Comparison of ENCODE assay signal across 12 mouse cellular contexts in genomic region chr5:64992540-64992939, GRCm38 (mm10). TPM values are rescaled to one million over a fixed set of nuclear protein-coding genes. Genes with fewer than 3 reads are reported as not detected.
DNase-seq lines count a peak whose midpoint lies in the region; ATAC-seq and TF ChIP-seq lines count a peak whose summit lies in the region.
"Had no signal": no experiment of that assay in that cellular context is flagged by ENCODE, and none has a peak within 500 bp of the region (broad histone marks: within the 10 kb centered on the region; RNA-seq: fewer than 3 reads in every experiment).

No protein-coding gene starts in this region.

- H3K79me2 ChIP-seq in heart, adult 2 months (replicated peaks; ENCODE audit: control insufficient read depth, insufficient read depth, low read length), result no peaks in the 10 kb centered on the region

- intact Hi-C loops in heart, adult 2 months (cut with DNase I), result no loop called here

- H3K4me3 ChIP-seq in heart, adult 2 months, result no peak overlapping the region
- no peak overlapping the region for H3K4me3 ChIP-seq in heart, embryonic 11.5 days (ENCODE audit: low read depth, low read length)
- no peak overlapping the region for H3K4me3 ChIP-seq in embryonic fibroblast, embryonic 13.5 days (ENCODE audit: insufficient read depth, low read length)
- H3K4me3 ChIP-seq in hindbrain, embryonic 11.5 days (ENCODE audit: low read depth, low read length), result no peak overlapping the region
- H3K4me3 ChIP-seq: hindbrain, embryonic 10.5 days; stomach, embryonic 15.5 days had no signal

- no peak overlapping the region for H3K27ac ChIP-seq in heart, adult 2 months
- H3K27ac ChIP-seq in heart, embryonic 11.5 days (ENCODE audit: low read depth, low read length), result no peak overlapping the region
- H3K27ac ChIP-seq in embryonic fibroblast, embryonic 13.5 days (ENCODE audit: insufficient read depth, low read length), result peak overlapping the region; percentile 48; the same call in 1 of the 2 replicates
- no peak overlapping the region for H3K27ac ChIP-seq in hindbrain, embryonic 11.5 days (ENCODE audit: low read depth, low read length)
- H3K27ac ChIP-seq: hindbrain, embryonic 10.5 days; stomach, embryonic 15.5 days had no signal

- no peaks in the 10 kb centered on the region; the same call in none of the 2 replicates for H3K4me1 ChIP-seq in heart, adult 2 months (ENCODE audit: control insufficient read depth, insufficient read depth, low read length)
- H3K4me1 ChIP-seq in heart, embryonic 11.5 days (ENCODE audit: control insufficient read depth, insufficient read depth, low read length), result peaks cover 6% of the 10 kb centered on the region
- H3K4me1 ChIP-seq in embryonic fibroblast, embryonic 13.5 days (ENCODE audit: control insufficient read depth, insufficient read depth, low read length), result 0 out of 2 replicates have a peak, but pooled peaks cover 3% of the 10 kb centered on the region
- H3K4me1 ChIP-seq in hindbrain, embryonic 11.5 days (replicated peaks; ENCODE audit: control insufficient read depth, insufficient read depth, low read length), result no peaks in the 10 kb centered on the region
- H3K4me1 ChIP-seq: hindbrain, embryonic 10.5 days; stomach, embryonic 15.5 days had no signal

- H3K9ac ChIP-seq in heart, adult 2 months (ENCODE audit: low read depth, low read length), result no peak overlapping the region
- no peak overlapping the region for H3K9ac ChIP-seq in heart, embryonic 11.5 days (ENCODE audit: low read depth, low read length)
- H3K9ac ChIP-seq in hindbrain, embryonic 11.5 days (ENCODE audit: low read depth, low read length), result no peak overlapping the region
- H3K9ac ChIP-seq: stomach, embryonic 15.5 days had no signal

- no peak for TF ChIP-seq EP300 in heart, adult 2 months (IDR thresholded peaks at IDR 0.05; ENCODE audit: insufficient read depth, low read depth, low read length)

- no peaks in the 10 kb centered on the region; the same call in none of the 2 replicates for H3K36me3 ChIP-seq in heart, adult 2 months (ENCODE audit: control insufficient read depth, insufficient read depth, low read length)
- peaks cover 15% of the 10 kb centered on the region for H3K36me3 ChIP-seq in heart, embryonic 11.5 days (ENCODE audit: control insufficient read depth, insufficient read depth, low read length)
- H3K36me3 ChIP-seq in hindbrain, embryonic 11.5 days (ENCODE audit: control insufficient read depth, insufficient read depth, low read length), result no peaks in the 10 kb centered on the region
- H3K36me3 ChIP-seq: hindbrain, embryonic 10.5 days had no signal

- DNase-seq in heart, adult 2 months, result no peak
- peak; percentile 31 for DNase-seq in retina, postnatal 1 day
- no peak for DNase-seq in retina, embryonic 14.5 days (ENCODE audit: low spot score)
- DNase-seq in embryo, embryonic 11 days, result no peak
- DNase-seq in cerebellum, postnatal 25 days, result no peak
- DNase-seq in hindbrain, embryonic 11.5 days (ENCODE audit: low spot score), result no peak
- DNase-seq: lung, adult 2 months had no signal

- 46% methylated on average over 8 of the region's 8 CpGs for WGBS in heart, adult 2 months
- WGBS in heart, embryonic 11.5 days (ENCODE audit: insufficient replicate concordance), result 45% methylated on average over 8 of the region's 8 CpGs
- 72% methylated on average over 8 of the region's 8 CpGs for WGBS in hindbrain, embryonic 11.5 days

- TF ChIP-seq POLR2A in heart, adult 2 months (IDR thresholded peaks at IDR 0.05; ENCODE audit: insufficient read depth, low read depth, low read length), result no peak
- no peak for TF ChIP-seq POLR2A in embryonic fibroblast, embryonic 13.5 days (IDR thresholded peaks at IDR 0.05; ENCODE audit: low read depth, low read length)

- ATAC-seq in heart, embryonic 11.5 days (replicated peaks; ENCODE audit: insufficient number of reproducible peaks, low FRiP score, low TSS enrichment), result no peak
- ATAC-seq in hindbrain, embryonic 11.5 days (ENCODE audit: low FRiP score), result no peak

- H3K9me3 ChIP-seq in heart, embryonic 11.5 days (replicated peaks; ENCODE audit: control insufficient read depth, low read length), result no peaks in the 10 kb centered on the region
- H3K9me3 ChIP-seq in hindbrain, embryonic 11.5 days (ENCODE audit: control insufficient read depth, low read length), result no peaks in the 10 kb centered on the region
- H3K9me3 ChIP-seq: hindbrain, embryonic 10.5 days; stomach, embryonic 15.5 days had no signal

- H3K4me2 ChIP-seq in heart, embryonic 11.5 days, result no peak overlapping the region
- H3K4me2 ChIP-seq in hindbrain, embryonic 11.5 days (replicated peaks; ENCODE audit: low read depth, low read length), result no peak overlapping the region
- H3K4me2 ChIP-seq: stomach, embryonic 15.5 days had no signal

- TF ChIP-seq CTCF in heart, adult 2 months (IDR thresholded peaks at IDR 0.05), result peak; percentile 35
- TF ChIP-seq CTCF in embryonic fibroblast, embryonic 13.5 days (IDR thresholded peaks at IDR 0.05; ENCODE audit: borderline replicate concordance, insufficient read depth, low read length), result no peak

- H3K27me3 ChIP-seq in heart, adult 2 months (ENCODE audit: control insufficient read depth, insufficient read depth, low read length), result no peaks in the 10 kb centered on the region
- no peaks in the 10 kb centered on the region for H3K27me3 ChIP-seq in heart, embryonic 11.5 days (ENCODE audit: control insufficient read depth, insufficient read depth, low read length)
- no peaks in the 10 kb centered on the region for H3K27me3 ChIP-seq in hindbrain, embryonic 11.5 days (ENCODE audit: control insufficient read depth, insufficient read depth, low read length)
- H3K27me3 ChIP-seq: stomach, embryonic 15.5 days had no signal

RNA-seq across cellular contexts. Expression of gene Fam114a1, which starts 22.7 kb away (rescaled TPM):
- 10 to 100 TPM; 13.3 to 16.7 TPM for total RNA-seq in heart, adult 2 months (2021)
- polyA plus RNA-seq in heart, adult 2 months (2012; rRNA removed), result 10.7 and 23.9 TPM in 2 replicates
- polyA plus RNA-seq in heart, embryonic 11.5 days (2014; fragmentation: Nextera tagmentation; extraction: Ambion mirVana), result 36.4 and 38.9 TPM in 2 replicates
- polyA plus RNA-seq in embryonic fibroblast, embryonic 13.5 days (2011; ENCODE audit: insufficient read length, low read depth, missing spikeins), result 153 and 177 TPM in 2 replicates
- 18.0 and 21.8 TPM in 2 replicates for polyA plus RNA-seq in hindbrain, embryonic 11.5 days (2014; fragmentation: Nextera tagmentation; extraction: Ambion mirVana)
- total RNA-seq: MEL had no signal

RNA-seq across cellular contexts. Expression of gene Tlr6, which starts 32.6 kb away (rescaled TPM):
- total RNA-seq in heart, adult 2 months (2021), result under 1 TPM; 0.52 to 0.96 TPM
- polyA plus RNA-seq in heart, adult 2 months (2012; rRNA removed), result 0.21 and 0.64 TPM in 2 replicates
- polyA plus RNA-seq in heart, embryonic 11.5 days (2014; fragmentation: Nextera tagmentation; extraction: Ambion mirVana), result 0.38 and 0.76 TPM in 2 replicates
- 2.3 and 2.8 TPM in 2 replicates for polyA plus RNA-seq in embryonic fibroblast, embryonic 13.5 days (2011; ENCODE audit: insufficient read length, low read depth, missing spikeins)
- 0.77 and 1.1 TPM in 2 replicates for polyA plus RNA-seq in hindbrain, embryonic 11.5 days (2014; fragmentation: Nextera tagmentation; extraction: Ambion mirVana)

RNA-seq across cellular contexts. Expression of gene Tlr1, which starts 59.2 kb away (rescaled TPM):
- under 1 TPM; 0.32 to 0.63 TPM for total RNA-seq in heart, adult 2 months (2021)
- 1.00 and 1.0 TPM in 2 replicates for polyA plus RNA-seq in heart, adult 2 months (2012; rRNA removed)
- polyA plus RNA-seq in heart, embryonic 11.5 days (2014; fragmentation: Nextera tagmentation; extraction: Ambion mirVana), result 0.40 TPM in 1 of 2 replicates, not detected in the other
- polyA plus RNA-seq in embryonic fibroblast, embryonic 13.5 days (2011; ENCODE audit: insufficient read length, low read depth, missing spikeins), result 0.23 and 1.1 TPM in 2 replicates
- polyA plus RNA-seq in hindbrain, embryonic 11.5 days (2014; fragmentation: Nextera tagmentation; extraction: Ambion mirVana), result 0.46 and 0.60 TPM in 2 replicates
- total RNA-seq: MEL had no signal
